Mouse (Mus musculus) ES-E14 (cell line): ENCODE measurements at regions not wholly inside any gene's neighbourhood (a gene's known extent, or its start where the extent isn't known, plus 50 kb on each side); places are given as distances from the start of the nearest gene placed in this dataset.

Experiments used
- DNase-seq: peaks from one replicate; pipeline ENCODE4 v3.0.0-alpha.2; 2013; ENCODE audit warnings: low read depth, low spot score
- H3K27ac ChIP-seq: 2 replicates; pipeline ENCODE4 v1.5.1; 2012; ENCODE audit warnings: low read depth, mild to moderate bottlenecking, low read length, moderate library complexity, mixed read lengths; ENCODE audit not compliant: poor library complexity, insufficient read depth, severe bottlenecking
- H3K36me3 ChIP-seq: 2 replicates; pipeline ENCODE4 v1.6.1; 2012; ENCODE audit warnings: mild to moderate bottlenecking, low read length, moderate library complexity, mixed read lengths; ENCODE audit not compliant: control insufficient read depth, poor library complexity, insufficient read depth, severe bottlenecking
- H3K4me1 ChIP-seq, 2 experiments: fragments of 150-350 bp in 1 of 2; sonication (generic) in 1 of 2; 2 replicates each; pipeline ENCODE4 v1.6.1; 2012; ENCODE audit warnings: low read length in 2 of 2, mild to moderate bottlenecking in 1 of 2, mixed read lengths in 1 of 2; ENCODE audit not compliant: control insufficient read depth in 2 of 2, insufficient read depth in 2 of 2, poor library complexity in 1 of 2
- H3K4me3 ChIP-seq, 2 experiments: fragments of 150-350 bp in 1 of 2; sonication (generic) in 1 of 2; 2 replicates each; pipeline ENCODE4 v1.5.1; 2012; ENCODE audit warnings: low read length in 2 of 2, low read depth in 1 of 2, mild to moderate bottlenecking in 1 of 2, mixed read lengths in 1 of 2; ENCODE audit not compliant: insufficient read depth in 1 of 2, poor library complexity in 1 of 2, severe bottlenecking in 1 of 2
- H3K9ac ChIP-seq: 2 replicates; pipeline ENCODE4 v1.6.1; 2012; ENCODE audit warnings: low read depth, mild to moderate bottlenecking, low read length, mixed read lengths; ENCODE audit not compliant: poor library complexity, insufficient read depth, severe bottlenecking
- H3K9me3 ChIP-seq: fragments of 150-350 bp; sonication (generic); 2 replicates; pipeline ENCODE4 v1.6.1; 2012; ENCODE audit warnings: low read depth, mild to moderate bottlenecking, low read length; ENCODE audit not compliant: control insufficient read depth, insufficient read depth
- CHD2 ChIP-seq: IDR thresholded peaks from 2 replicates; pipeline ENCODE4 v1.6.1; 2014; ENCODE audit warnings: mild to moderate bottlenecking, low read depth, low read length, inconsistent platforms
- HCFC1 ChIP-seq: IDR thresholded peaks from 2 replicates; pipeline ENCODE4 v1.6.1; 2012; ENCODE audit warnings: low read length, inconsistent platforms, borderline replicate concordance; ENCODE audit not compliant: insufficient read depth
- MAFK ChIP-seq: IDR thresholded peaks from 2 replicates; pipeline ENCODE4 v1.6.1; 2014; ENCODE audit warnings: mild to moderate bottlenecking, low read depth, low read length, inconsistent platforms; ENCODE audit not compliant: insufficient read depth
- ZC3H11A ChIP-seq: IDR thresholded peaks from 2 replicates; pipeline ENCODE4 v1.6.1; 2012; ENCODE audit warnings: low read depth, mild to moderate bottlenecking, inconsistent platforms, low read length, borderline replicate concordance
- ZNF384 ChIP-seq: IDR thresholded peaks from 2 replicates; pipeline ENCODE4 v1.6.1; 2012; ENCODE audit warnings: low read depth, low read length, inconsistent platforms
- in situ Hi-C, 2 experiments: fragments of 600-800 bp; cut with MboI; formaldehyde crosslinking; loops; one replicate each; pipeline ENCODE4 v1.15.1; 2025; ENCODE audit warnings: low sequenced_read_pairs in 2 of 2, inconsistent platforms in 1 of 2; ENCODE audit not compliant: unreplicated experiment in 2 of 2

DNA sequence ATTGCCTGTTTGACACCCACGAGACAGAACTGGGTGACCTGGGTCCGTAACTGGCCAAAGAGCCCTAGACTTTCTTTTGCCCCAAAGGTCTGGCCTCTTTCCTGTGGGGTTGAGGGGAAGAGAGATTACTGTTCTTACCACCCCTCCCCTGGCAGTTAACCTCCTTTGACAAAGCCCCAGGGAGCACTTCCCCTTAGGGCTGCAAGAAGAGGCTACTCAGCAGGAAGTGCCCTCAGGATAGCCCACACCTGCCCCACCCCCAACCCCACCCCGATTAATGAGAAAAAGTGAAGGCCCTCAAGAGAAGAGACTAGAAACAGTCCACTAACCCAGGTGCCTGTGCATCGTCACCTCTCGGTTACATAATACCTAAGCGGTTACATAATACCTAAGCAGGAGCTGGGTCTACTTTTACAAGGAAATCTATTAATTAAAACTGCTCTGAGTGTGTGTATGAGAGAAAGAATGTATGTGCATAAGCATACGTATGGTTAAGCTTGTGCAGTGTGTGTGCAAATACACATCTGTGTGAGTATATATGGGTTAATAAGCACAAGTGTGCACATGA lies 105.3 kb upstream of the Ret start:
- TF ChIP-seq ZNF384 (no peak), CHD2 (no peak), MAFK (no peak), ZC3H11A (no peak), HCFC1 (no peak)
- Histone ChIP-seq H3K4me1 (peaks cover 0 to 4% of the 10 kb centered on the region in 2 experiments; a peak in 1 of 4 replicates), H3K36me3 (no peaks in the 10 kb centered on the region), H3K27ac (no peak overlapping the region), H3K9me3 (no peaks in the 10 kb centered on the region), H3K4me3 (no peak overlapping the region), H3K9ac (no peak overlapping the region)
- no peak for DNase-seq
- in situ Hi-C loops = no loop called here

DNA sequence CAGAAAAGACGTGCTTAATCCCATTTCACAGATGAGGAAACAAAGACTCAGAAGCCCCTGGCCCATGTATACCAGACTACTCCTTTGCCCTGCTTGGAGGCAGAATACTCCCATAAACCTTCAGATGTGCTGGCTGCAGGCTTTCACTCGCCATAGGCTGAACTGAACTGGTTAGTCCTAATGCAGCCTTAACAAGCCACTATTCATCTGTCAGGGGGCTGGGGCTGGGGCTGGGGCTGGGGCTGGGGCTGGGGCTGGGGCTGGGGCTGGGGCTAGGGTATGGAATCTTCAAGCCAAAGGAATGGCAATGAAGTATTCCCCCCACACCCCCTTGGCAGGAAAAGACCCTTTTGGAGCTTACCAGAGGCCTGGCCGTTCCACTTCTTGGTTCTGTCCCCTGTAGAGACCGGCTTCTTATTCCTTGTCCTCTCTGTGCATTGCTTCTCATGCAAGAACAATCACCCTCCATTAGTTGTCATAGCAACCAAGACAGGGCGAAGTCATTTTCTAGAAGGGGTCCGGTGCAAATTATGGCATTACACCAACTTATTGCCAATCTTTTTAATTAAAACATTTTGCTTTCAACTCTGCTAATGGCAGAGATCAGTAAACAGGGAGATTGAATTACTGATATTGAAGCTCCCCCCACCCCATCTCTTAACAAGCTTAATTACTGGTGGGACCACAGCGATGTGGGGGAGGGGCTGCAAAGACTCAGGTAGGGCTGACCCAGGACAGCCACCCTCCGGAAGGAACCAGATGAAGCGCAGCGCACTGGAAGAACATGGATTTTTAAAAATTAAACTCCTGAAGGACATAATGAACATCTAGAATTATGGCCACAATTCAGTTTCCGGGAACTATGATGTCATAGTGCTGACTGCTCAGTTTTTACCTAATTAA lies 104.6 kb upstream of the Ret start:
- Histone ChIP-seq H3K36me3 (no peaks in the 10 kb centered on the region), H3K4me1 (peaks cover 0 to 4% of the 10 kb centered on the region in 2 experiments; a peak in 1 of 4 replicates), H3K27ac (no peak overlapping the region), H3K9ac (no peak overlapping the region), H3K4me3 (no peak overlapping the region), H3K9me3 (no peaks in the 10 kb centered on the region)
- DNase-seq = no peak
- TF ChIP-seq MAFK = no peak
- in situ Hi-C loops = no loop called here

DNA sequence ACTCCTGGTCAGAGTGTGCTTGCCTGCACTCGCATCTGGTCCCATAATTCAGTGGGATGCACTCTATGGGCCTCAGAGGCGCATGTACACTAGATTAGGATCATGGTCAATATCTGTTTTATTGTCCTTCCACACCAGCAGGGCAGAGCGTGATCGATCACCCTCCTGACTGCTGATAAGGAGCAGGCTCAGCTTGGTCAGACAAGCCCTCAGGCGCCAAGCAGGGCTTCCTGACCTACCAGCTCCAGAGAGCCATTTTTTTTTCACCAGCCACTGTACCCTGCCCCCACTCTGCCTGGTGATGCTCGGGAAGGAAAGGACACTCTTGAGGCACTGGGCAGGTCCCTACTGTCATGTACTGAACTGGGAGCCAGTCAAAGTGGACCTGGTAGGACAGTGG lies 103.3 kb upstream of the Ret start:
- TF ChIP-seq ZC3H11A = no peak
- no peak for TF ChIP-seq CHD2
- TF ChIP-seq HCFC1 = no peak
- no peak for TF ChIP-seq ZNF384
- in situ Hi-C loops = no loop called here

DNA sequence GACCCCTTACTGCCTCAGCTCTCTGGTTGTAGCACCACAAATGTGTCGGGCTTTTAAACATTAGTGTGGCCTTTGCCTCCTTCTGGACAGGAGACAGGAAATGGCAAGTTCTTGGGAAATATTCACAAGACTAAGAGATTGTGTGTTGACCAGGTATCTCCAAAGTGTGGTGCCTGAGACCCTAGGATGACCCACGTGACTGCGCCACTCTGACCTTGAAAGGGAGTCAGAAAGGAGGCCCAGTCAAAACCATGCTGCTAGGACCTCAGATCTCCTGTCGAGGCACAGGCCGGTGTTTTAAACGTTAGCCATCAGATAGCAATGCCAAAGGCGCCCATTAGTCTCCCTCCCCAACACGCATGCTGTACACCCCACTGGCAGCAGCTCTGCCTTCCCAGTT lies 100.1 kb upstream of the Ret start:
- Histone ChIP-seq H3K4me3 (no peak overlapping the region), H3K9ac (no peak overlapping the region), H3K36me3 (no peaks in the 10 kb centered on the region), H3K27ac (no peak overlapping the region), H3K4me1 (peaks cover 0 to under 1% of the 10 kb centered on the region in 2 experiments; a peak in 1 of 4 replicates), H3K9me3 (no peaks in the 10 kb centered on the region)
- DNase-seq = no peak
- TF ChIP-seq CHD2 (no peak), ZC3H11A (no peak), ZNF384 (no peak), HCFC1 (no peak), MAFK (no peak)
- in situ Hi-C loops = no loop called here

More for the DNA sequence above, 103.3 kb upstream of the Ret start:
- no peak for DNase-seq
- Histone ChIP-seq H3K36me3 (no peaks in the 10 kb centered on the region), H3K9me3 (no peaks in the 10 kb centered on the region), H3K27ac (no peak overlapping the region), H3K4me3 (no peak overlapping the region), H3K4me1 (peaks cover 0 to 4% of the 10 kb centered on the region in 2 experiments; a peak in 1 of 4 replicates), H3K9ac (no peak overlapping the region)
